Mouse (Mus musculus): ENCODE measurements around the gene Epb41l4b. TPM values are rescaled to one million over a fixed set of nuclear protein-coding genes. Genes with fewer than 3 reads are reported as not detected.

Epb41l4b gene
- polyA plus RNA-seq, 1 experiment from 2014 or later, result 0.74 TPM

DNA sequence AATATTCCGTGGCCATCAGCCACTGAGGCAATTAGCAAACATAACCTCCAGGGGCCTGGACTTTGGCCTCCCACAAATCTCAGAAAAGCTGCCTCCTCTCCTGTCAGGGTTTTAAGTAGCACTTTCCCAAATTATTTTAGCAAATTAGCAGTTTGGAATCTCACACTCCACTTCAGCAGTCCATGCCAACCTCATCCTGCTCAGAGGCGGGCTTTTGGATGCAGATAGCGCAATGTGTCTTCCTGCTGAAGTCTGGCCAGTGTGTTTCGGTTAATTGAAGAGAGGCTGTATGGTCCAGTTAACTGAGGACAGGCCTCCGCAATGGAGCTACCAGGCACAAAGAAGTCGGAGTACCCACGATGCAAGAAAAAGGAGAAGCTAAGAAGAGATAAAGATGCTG lies 17.3 kb upstream of the Epb41l4b start:
- peaks cover 12% of the 10 kb centered on the region; the same call in 1 of the 2 replicates for H3K4me1 ChIP-seq (ENCODE audit: control insufficient read depth, insufficient read depth, low read length)
- WGBS, result 77% methylated on average over 7 of the region's 7 CpGs
- no peak for ATAC-seq

DNA sequence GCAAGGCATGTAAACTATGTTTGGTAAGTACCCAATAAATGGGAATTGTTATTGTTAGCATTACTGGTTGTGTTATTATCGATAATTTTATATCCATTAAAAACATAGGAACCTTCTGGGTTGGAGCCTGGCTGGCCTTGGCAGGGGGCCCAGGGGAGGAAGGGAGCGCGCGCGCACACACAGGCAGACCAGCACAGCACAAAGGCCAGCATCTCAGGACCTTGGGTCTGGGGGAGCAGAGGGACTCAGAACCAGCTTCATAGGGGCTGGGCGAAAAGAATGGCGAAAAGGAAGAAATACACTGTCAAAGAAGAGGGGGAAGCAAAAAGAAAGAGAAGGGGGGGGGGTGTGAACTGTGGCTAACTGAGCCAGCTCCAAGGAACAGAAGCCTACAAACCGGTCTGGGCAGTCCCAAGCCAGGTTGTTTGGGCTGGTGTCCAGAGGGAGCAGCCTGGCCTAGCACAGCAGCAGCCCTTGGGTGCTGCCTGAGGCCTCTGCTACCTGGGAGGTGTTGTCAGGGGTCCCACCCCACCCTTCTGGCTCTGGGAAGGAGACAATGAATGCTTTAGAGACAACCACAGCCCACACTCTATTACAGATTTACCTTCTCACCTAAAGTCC lies 13.4 kb upstream of the Epb41l4b start:
- Histone ChIP-seq H3K4me2 (ENCODE audit: low read length) (no peak overlapping the region), H3K4me1 (ENCODE audit: control insufficient read depth, insufficient read depth, low read length) (peaks cover 8% of the 10 kb centered on the region), H3K9ac (ENCODE audit: low read length) (no peak overlapping the region), H3K4me3 (ENCODE audit: low read depth, low read length) (no peak overlapping the region), H3K27me3 (replicated peaks; ENCODE audit: control insufficient read depth, insufficient read depth, low read length) (no peaks in the 10 kb centered on the region), H3K9me3 (replicated peaks; ENCODE audit: control insufficient read depth, low read length) (no peaks in the 10 kb centered on the region), H3K36me3 (ENCODE audit: control insufficient read depth, insufficient read depth, low read length) (no peaks in the 10 kb centered on the region), H3K27ac (ENCODE audit: low read depth, low read length) (no peak overlapping the region)
- no peak for DNase-seq (ENCODE audit: low spot score)
- no peak for ATAC-seq
- WGBS, result 72% methylated on average over 8 of the region's 8 CpGs

More for the DNA sequence above, 17.3 kb upstream of the Epb41l4b start:
- Histone ChIP-seq H3K27ac (ENCODE audit: low read depth, low read length) (no peak overlapping the region), H3K4me3 (ENCODE audit: low read depth, low read length) (no peak overlapping the region), H3K9me3 (replicated peaks; ENCODE audit: control insufficient read depth, low read length) (no peaks in the 10 kb centered on the region), H3K36me3 (ENCODE audit: control insufficient read depth, insufficient read depth, low read length) (no peaks in the 10 kb centered on the region), H3K9ac (ENCODE audit: low read length) (no peak overlapping the region), H3K27me3 (replicated peaks; ENCODE audit: control insufficient read depth, insufficient read depth, low read length) (no peaks in the 10 kb centered on the region), H3K4me2 (ENCODE audit: low read length) (no peak overlapping the region)
- no peak for DNase-seq (ENCODE audit: low spot score)

DNA sequence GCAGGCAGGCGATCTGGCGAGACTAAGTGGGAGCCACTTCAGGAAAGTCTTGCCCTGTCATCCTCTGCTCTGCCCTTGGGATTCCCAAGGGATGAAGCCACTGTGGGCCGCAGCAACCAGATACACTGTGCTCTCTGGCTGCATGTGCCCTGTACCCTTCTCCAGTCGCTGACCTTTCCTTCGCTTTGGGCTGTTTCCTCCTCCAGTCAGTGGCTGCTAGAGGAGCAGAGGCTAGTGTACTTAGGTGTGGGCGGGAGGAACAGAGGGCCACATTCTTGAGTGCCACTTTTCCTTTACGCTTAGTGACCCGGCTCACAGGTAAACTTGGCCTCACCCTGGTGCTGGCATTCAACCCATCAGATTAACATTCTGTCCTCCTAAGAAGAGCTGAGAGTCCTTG lies 10.6 kb upstream of the Epb41l4b start:
- WGBS, result 41% methylated on average over 8 of the region's 8 CpGs
- peak overlapping the region; percentile 45 for H3K9ac ChIP-seq (ENCODE audit: low read length)
- H3K4me2 ChIP-seq (ENCODE audit: low read length), result peak overlapping the region; percentile 30; the same call in 1 of the 2 replicates

DNA sequence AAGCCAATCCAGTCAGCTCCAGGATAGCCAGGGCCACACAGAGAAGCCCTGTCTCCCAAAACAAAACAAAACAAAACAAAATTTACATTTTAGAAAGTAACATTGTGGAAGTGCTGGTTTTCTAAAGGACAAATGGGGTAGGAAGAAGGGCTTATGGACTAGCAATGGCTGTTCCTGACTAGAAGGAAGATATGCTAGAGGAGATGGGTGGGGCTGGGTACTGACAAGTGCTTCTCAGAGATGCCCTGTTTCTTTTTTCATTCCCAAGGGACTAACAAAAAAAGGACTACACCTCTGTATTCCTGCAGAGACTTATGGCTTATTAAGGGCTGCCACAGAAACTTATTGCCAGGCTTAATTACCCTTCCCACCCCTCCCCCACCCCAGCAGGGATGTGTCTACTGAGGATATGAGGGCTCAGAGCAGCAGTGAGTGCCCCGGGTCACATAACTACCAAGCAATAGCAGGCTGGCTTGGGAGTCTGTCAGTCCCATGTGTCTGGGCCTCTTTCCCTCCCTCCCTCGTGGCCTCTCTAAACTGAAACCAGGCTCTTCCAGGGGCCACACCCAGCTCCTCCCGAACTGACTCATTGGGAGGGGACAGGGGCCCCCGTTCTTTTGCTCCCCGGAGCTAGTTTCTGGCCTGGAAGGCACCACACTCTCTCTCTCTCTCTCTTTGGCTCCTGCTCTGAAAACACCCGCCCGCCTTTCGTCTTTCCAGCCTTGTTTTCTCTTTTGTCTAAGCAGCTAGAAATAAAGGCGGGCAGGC lies 10.0 kb upstream of the Epb41l4b start:
- Histone ChIP-seq H3K27ac (ENCODE audit: low read depth, low read length) (no peak overlapping the region; the same call in 1 of the 2 replicates), H3K4me2 (ENCODE audit: low read length) (peak overlapping the region; percentile 30; the same call in 1 of the 2 replicates), H3K4me1 (ENCODE audit: control insufficient read depth, insufficient read depth, low read length) (peaks cover 8% of the 10 kb centered on the region), H3K4me3 (ENCODE audit: low read depth, low read length) (no peak overlapping the region), H3K9ac (ENCODE audit: low read length) (peak overlapping the region; percentile 45), H3K36me3 (ENCODE audit: control insufficient read depth, insufficient read depth, low read length) (no peaks in the 10 kb centered on the region), H3K27me3 (replicated peaks; ENCODE audit: control insufficient read depth, insufficient read depth, low read length) (no peaks in the 10 kb centered on the region), H3K9me3 (replicated peaks; ENCODE audit: control insufficient read depth, low read length) (no peaks in the 10 kb centered on the region)
- no peak for DNase-seq (ENCODE audit: low spot score)
- ATAC-seq, result peak; percentile 55; the same call in 1 of the 2 replicates
- WGBS, result 0% methylated on average over 9 of the region's 9 CpGs

More for the DNA sequence above, 10.6 kb upstream of the Epb41l4b start:
- no peak overlapping the region for H3K27ac ChIP-seq (ENCODE audit: low read depth, low read length)
- DNase-seq (ENCODE audit: low spot score) (no peak), ATAC-seq (peak; percentile 44; the same call in 1 of the 2 replicates)
- H3K36me3 ChIP-seq (ENCODE audit: control insufficient read depth, insufficient read depth, low read length), result no peaks in the 10 kb centered on the region
- H3K4me1 ChIP-seq (ENCODE audit: control insufficient read depth, insufficient read depth, low read length), result peaks cover 8% of the 10 kb centered on the region
- H3K9me3 ChIP-seq (replicated peaks; ENCODE audit: control insufficient read depth, low read length), result no peaks in the 10 kb centered on the region
- H3K27me3 ChIP-seq (replicated peaks; ENCODE audit: control insufficient read depth, insufficient read depth, low read length), result no peaks in the 10 kb centered on the region
- no peak overlapping the region for H3K4me3 ChIP-seq (ENCODE audit: low read depth, low read length)

DNA sequence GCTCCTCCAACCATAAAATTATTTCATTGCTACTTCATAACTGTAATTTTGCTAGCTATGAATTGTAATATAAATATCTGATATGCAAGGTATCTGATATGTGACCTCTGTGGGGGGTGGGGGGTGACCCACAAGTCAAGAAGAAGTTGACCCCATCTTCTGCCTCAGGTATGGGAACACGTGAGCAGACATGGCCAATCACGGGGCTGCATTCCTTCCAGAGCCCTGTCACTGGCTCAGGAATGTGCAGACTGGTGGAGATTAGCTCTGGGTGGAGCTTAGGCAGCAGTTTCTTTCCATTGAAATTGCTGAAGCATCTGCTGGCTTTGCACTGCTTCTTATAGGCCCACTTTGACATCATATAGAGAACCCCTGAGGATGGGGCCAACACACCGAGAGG lies 4.9 kb upstream of the Epb41l4b start:
- WGBS, result 60% methylated on average over 3 of the region's 3 CpGs
- no peak for ATAC-seq
- H3K4me2 ChIP-seq (ENCODE audit: low read length), result no peak overlapping the region

DNA sequence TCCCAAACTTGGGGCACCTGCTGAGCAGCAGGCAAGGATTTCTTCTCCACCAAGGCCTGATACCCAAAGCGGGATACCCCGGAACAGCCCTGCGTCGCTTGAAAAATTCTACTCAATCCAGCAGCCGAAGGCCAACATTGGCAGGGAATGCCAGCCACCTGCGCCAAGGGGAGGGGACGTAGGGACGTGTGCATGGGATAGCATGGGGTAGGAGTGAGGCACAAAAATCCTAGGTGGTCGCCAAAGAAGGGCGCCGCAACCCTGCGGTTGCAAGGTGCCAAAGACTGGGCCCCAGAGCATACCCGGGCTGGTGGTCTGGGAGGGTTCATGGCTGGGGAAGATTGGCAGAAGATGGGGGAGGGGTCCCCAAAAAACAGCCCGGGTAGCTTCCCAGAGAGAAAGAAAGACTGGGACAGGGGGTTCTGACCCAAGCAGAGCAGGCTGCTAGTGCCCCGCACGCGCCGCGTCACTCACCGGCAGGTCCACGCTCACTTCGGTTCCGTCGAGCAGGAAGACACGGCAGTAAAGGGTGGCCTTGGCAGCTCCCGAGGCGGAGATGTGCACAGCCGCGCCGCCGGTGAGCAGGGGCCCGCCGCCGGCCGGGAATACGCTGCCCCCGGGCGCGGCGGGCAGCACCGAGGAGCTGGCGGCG lies 737 bp downstream of the Epb41l4b start:
- peaks cover 29% of the 10 kb centered on the region for H3K27me3 ChIP-seq (replicated peaks; ENCODE audit: control insufficient read depth, insufficient read depth, low read length)
- H3K9me3 ChIP-seq (replicated peaks; ENCODE audit: control insufficient read depth, low read length), result no peaks in the 10 kb centered on the region
- H3K9ac ChIP-seq (ENCODE audit: low read length), result peak overlapping the region; percentile 66
- peak; percentile 25 for ATAC-seq
- no peaks in the 10 kb centered on the region for H3K36me3 ChIP-seq (ENCODE audit: control insufficient read depth, insufficient read depth, low read length)
- DNase-seq (ENCODE audit: low spot score), result peak; percentile 43
- peak overlapping the region; percentile 56 for H3K4me3 ChIP-seq (ENCODE audit: low read depth, low read length)
- peaks cover 10% of the 10 kb centered on the region for H3K4me1 ChIP-seq (ENCODE audit: control insufficient read depth, insufficient read depth, low read length)
- WGBS, result 1% methylated on average over 35 of the region's 43 CpGs
- H3K4me2 ChIP-seq (ENCODE audit: low read length), result peak overlapping the region; percentile 76
- no peak overlapping the region for H3K27ac ChIP-seq (ENCODE audit: low read depth, low read length)

More for the DNA sequence above, 4.9 kb upstream of the Epb41l4b start:
- peaks cover 11% of the 10 kb centered on the region for H3K27me3 ChIP-seq (replicated peaks; ENCODE audit: control insufficient read depth, insufficient read depth, low read length)
- H3K27ac ChIP-seq (ENCODE audit: low read depth, low read length), result no peak overlapping the region
- H3K36me3 ChIP-seq (ENCODE audit: control insufficient read depth, insufficient read depth, low read length), result no peaks in the 10 kb centered on the region
- H3K4me1 ChIP-seq (ENCODE audit: control insufficient read depth, insufficient read depth, low read length), result peaks cover under 1% of the 10 kb centered on the region; the same call in 1 of the 2 replicates
- DNase-seq (ENCODE audit: low spot score), result no peak
- no peak overlapping the region for H3K4me3 ChIP-seq (ENCODE audit: low read depth, low read length)
- H3K9ac ChIP-seq (ENCODE audit: low read length), result no peak overlapping the region
- no peaks in the 10 kb centered on the region for H3K9me3 ChIP-seq (replicated peaks; ENCODE audit: control insufficient read depth, low read length)

DNA sequence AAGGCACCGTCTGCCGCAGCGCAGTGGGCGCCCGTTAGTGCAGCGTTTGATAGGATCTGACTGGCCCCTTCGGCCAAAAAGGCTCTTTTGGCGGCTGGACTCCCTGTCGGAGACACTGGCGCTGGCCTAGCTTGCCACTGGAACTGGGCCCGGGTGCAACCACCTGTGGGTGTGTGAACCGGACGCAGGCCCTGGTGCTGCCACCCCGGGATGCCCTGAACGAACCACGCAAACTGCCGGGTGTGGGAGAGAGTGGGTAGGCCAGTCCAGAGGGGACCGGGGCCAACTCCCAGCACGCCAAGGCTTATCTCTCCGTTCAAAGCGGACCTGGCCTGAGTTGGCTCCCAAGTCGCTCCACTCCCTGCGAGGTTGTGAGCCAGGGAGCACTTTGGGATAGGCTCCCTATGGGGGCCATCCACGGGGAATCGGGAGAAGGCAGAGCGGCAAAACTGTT lies 1.3 kb downstream of the Epb41l4b start:
- ATAC-seq (no peak), DNase-seq (ENCODE audit: low spot score) (peak; percentile 19)
- Histone ChIP-seq H3K9me3 (replicated peaks; ENCODE audit: control insufficient read depth, low read length) (no peaks in the 10 kb centered on the region), H3K4me1 (ENCODE audit: control insufficient read depth, insufficient read depth, low read length) (peaks cover 10% of the 10 kb centered on the region), H3K4me3 (ENCODE audit: low read depth, low read length) (peak overlapping the region; percentile 56), H3K36me3 (ENCODE audit: control insufficient read depth, insufficient read depth, low read length) (no peaks in the 10 kb centered on the region), H3K4me2 (ENCODE audit: low read length) (peak overlapping the region; percentile 76), H3K27ac (ENCODE audit: low read depth, low read length) (no peak overlapping the region), H3K27me3 (replicated peaks; ENCODE audit: control insufficient read depth, insufficient read depth, low read length) (peaks cover 29% of the 10 kb centered on the region), H3K9ac (ENCODE audit: low read length) (peak overlapping the region; percentile 46)
- 5% methylated on average over 26 of the region's 26 CpGs for WGBS

DNA sequence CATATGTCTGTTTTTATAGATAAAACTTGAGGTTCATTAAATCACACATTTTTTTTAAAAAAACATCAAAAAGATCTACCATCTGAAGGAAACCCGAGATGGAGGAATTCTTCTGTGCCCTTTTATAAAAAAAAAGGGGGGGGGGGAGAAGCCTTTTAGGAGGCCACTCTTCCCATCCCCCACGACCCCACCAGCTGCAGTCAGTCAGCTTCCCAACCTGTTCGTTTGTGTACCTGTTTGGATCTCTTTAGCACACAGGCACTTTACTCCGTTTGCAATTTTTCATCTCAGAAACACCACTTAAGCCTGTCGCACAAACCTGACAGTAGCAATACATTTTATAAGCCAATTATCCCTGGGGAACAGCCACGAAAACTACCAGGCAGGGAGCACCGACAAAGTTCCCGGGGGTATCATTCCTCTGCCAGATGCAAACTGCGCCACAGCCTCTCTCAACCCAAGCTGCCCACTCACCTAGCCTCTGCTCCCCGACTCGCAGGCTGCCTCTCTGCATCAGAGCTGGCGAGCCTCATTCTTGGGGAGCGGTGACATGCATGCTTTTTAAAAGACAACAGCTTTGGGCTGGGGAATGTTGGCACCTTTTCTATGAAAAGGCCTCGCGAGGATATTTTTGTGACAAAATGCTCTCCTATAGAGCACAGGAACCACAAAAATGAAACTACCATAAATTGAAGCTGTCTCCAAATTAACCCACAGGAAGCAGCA lies 2.1 kb downstream of the Epb41l4b start:
- Histone ChIP-seq H3K9ac (ENCODE audit: low read length) (no peak overlapping the region), H3K27me3 (replicated peaks; ENCODE audit: control insufficient read depth, insufficient read depth, low read length) (peaks cover 29% of the 10 kb centered on the region), H3K9me3 (replicated peaks; ENCODE audit: control insufficient read depth, low read length) (no peaks in the 10 kb centered on the region), H3K4me2 (ENCODE audit: low read length) (peak overlapping the region; percentile 76), H3K36me3 (ENCODE audit: control insufficient read depth, insufficient read depth, low read length) (no peaks in the 10 kb centered on the region), H3K27ac (ENCODE audit: low read depth, low read length) (no peak overlapping the region), H3K4me3 (ENCODE audit: low read depth, low read length) (no peak overlapping the region), H3K4me1 (ENCODE audit: control insufficient read depth, insufficient read depth, low read length) (peaks cover 10% of the 10 kb centered on the region)
- DNase-seq (ENCODE audit: low spot score) (peak; percentile 20), ATAC-seq (no peak)
- WGBS, result 24% methylated on average over 15 of the region's 15 CpGs
